Mouse (Mus musculus) hindbrain, embryonic 11.5 days (tissue): ENCODE measurements at regions not wholly inside any gene's neighbourhood (a gene's known extent, or its start where the extent isn't known, plus 50 kb on each side); places are given as distances from the start of the nearest gene placed in this dataset.
"Not testable (repeated sequence)": the region's sequence is repeated elsewhere in the genome, so short reads cannot be mapped to it uniquely, and the experiment has no call there.

Source experiments
- ATAC-seq: fragments of 200-750 bp; cut with Nextera tagmentation; 2 replicates; pipeline ENCODE4 v1.8.0; 2017; ENCODE audit warnings: mild to moderate bottlenecking, moderate TSS enrichment, moderate library complexity; ENCODE audit not compliant: low FRiP score
- DNase-seq: peaks from one replicate; pipeline ENCODE4 v3.0.0-alpha.2; 2015; ENCODE audit warnings: low spot score
- H3K27ac ChIP-seq: fragments of 300-500 bp; sonication (generic); 2 replicates; pipeline ENCODE4 v1.5.1; 2014; ENCODE audit warnings: mild to moderate bottlenecking, low read depth, low read length
- H3K27me3 ChIP-seq: fragments of 300-500 bp; sonication (generic); 2 replicates; pipeline ENCODE4 v1.6.1; 2014; ENCODE audit warnings: mild to moderate bottlenecking, low read length, moderate library complexity, mixed read lengths; ENCODE audit not compliant: control insufficient read depth, insufficient read depth
- H3K36me3 ChIP-seq: fragments of 300-500 bp; sonication (generic); 2 replicates; pipeline ENCODE4 v1.6.1; 2014; ENCODE audit warnings: mild to moderate bottlenecking, low read length, moderate library complexity, mixed read lengths; ENCODE audit not compliant: control insufficient read depth, insufficient read depth
- H3K4me1 ChIP-seq: fragments of 300-500 bp; sonication (generic); replicated peaks from 2 replicates; pipeline ENCODE4 v1.6.1; 2014; ENCODE audit warnings: low read length, mixed read lengths; ENCODE audit not compliant: control insufficient read depth, insufficient read depth
- H3K4me2 ChIP-seq: fragments of 300-500 bp; sonication (generic); replicated peaks from 2 replicates; pipeline ENCODE4 v1.6.1; 2014; ENCODE audit warnings: mild to moderate bottlenecking, low read depth, low read length
- H3K4me3 ChIP-seq: fragments of 300-500 bp; sonication (generic); 2 replicates; pipeline ENCODE4 v1.5.1; 2014; ENCODE audit warnings: low read depth, low read length
- H3K9ac ChIP-seq: fragments of 300-500 bp; sonication (generic); 2 replicates; pipeline ENCODE4 v1.6.1; 2014; ENCODE audit warnings: low read depth, low read length
- H3K9me3 ChIP-seq: fragments of 300-500 bp; sonication (generic); 2 replicates; pipeline ENCODE4 v1.6.1; 2016; ENCODE audit warnings: low read length; ENCODE audit not compliant: control insufficient read depth
- WGBS: fragments of 180-500 bp; shearing (Covaris S2); extraction: QIAGEN DNeasy Blood & Tissue Kit; methylation state at CpG from one replicate; pipeline ENCODE4 v1.1.7; 2014; 5-methylcytosine and 5-hydroxymethylcytosine counted together

DNA sequence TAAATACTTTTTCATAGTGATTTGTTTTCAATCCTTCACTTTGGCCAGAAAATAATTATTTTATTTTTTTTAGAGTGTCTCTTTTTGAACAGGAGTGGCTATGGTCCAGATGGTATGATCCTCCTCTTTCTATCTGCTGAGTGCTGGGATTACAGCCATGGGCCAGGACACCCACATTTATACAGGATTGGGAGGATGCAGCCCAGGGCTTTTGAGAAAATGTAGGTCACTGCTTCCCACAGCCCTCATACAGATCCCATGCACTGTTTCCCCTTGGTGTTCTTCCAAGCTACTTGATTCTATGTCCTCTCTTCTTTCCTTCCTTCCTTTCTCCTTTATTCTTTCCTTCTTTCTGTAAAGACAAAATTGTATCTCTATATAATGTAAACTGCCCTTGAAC, 70.5 kb upstream of the Alkbh8 start:
- DNase-seq (no peak), ATAC-seq (no peak)
- peaks cover 8% of the 10 kb centered on the region for H3K9me3 ChIP-seq
- H3K36me3 ChIP-seq, result no peaks in the 10 kb centered on the region
- no peak overlapping the region for H3K27ac ChIP-seq
- H3K9ac ChIP-seq, result no peak overlapping the region
- H3K4me2 ChIP-seq, result no peak overlapping the region
- no peaks in the 10 kb centered on the region for H3K4me1 ChIP-seq
- H3K4me3 ChIP-seq, result no peak overlapping the region
- no peaks in the 10 kb centered on the region for H3K27me3 ChIP-seq

DNA sequence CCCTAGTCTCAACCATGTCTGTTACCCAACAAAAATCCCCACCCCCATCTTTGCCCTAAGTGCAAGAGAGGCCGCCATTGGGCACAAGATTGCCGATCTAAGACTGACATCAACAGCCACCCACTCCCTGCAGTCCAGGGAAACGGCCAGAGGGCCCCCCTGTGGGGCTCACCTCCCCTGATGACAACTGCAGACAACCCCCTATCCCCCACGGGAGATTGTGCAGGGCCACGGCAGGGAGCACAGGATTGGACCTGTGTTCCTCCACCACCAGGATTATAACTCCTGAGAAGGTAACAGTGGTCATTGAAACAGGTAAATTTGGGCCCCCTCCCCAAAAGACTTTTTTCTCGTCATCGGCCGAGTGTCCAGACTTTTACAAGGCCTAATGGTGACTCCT, 54.4 kb upstream of the Alkbh8 start:
- not testable (repeated sequence) for H3K27me3 ChIP-seq, H3K27ac ChIP-seq, H3K9me3 ChIP-seq, ATAC-seq, H3K36me3 ChIP-seq, H3K4me3 ChIP-seq, H3K4me1 ChIP-seq, DNase-seq, H3K9ac ChIP-seq, H3K4me2 ChIP-seq
- 82% methylated on average over 8 of the region's 8 CpGs for WGBS

DNA sequence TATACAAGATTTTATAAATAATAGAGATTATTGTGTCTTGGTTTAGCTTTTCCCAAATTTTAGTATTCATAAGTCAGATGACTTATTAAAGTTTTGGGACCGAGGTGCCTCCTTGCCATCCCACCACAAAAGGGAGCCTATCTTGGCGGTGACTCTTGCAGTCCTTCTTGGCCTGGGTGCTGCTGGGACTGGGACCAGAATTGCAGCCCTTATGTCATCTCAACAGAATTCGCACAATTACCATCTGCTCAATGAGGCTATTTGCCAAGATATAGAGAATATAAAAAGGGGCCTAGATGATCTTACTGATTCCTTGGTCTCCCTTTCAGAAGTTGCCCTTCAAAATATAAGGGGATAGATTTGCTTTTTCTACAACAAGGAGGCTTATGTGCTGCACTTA, 53.0 kb upstream of the Alkbh8 start:
- H3K4me1 ChIP-seq, H3K27me3 ChIP-seq, H3K4me2 ChIP-seq, H3K36me3 ChIP-seq, H3K9me3 ChIP-seq, DNase-seq, H3K4me3 ChIP-seq, H3K9ac ChIP-seq, H3K27ac ChIP-seq, ATAC-seq: not testable (repeated sequence)
- WGBS, result 89% methylated on average over 3 of the region's 3 CpGs

DNA sequence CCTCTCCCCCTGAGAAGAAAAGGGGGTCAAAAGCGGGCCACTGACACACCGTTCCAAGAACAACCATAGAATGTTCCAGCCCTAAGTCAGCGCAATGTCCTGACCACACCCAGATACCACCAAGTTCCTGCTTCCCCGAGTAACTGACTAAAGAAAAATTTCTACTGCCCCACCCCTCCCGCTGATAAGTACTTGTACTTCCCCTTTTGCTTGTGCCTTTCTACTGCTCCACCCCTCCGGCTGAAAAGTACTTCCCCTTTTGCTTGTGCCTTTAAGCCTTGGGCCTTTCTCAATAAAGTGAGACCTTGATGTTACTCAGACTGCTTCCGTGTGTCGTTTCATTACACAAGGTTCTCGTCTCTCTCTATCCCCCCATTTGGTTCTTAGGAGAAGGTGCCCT, 51.6 kb upstream of the Alkbh8 start:
- not testable (repeated sequence) for H3K27me3 ChIP-seq, H3K4me1 ChIP-seq, H3K4me3 ChIP-seq, H3K27ac ChIP-seq, ATAC-seq, H3K9me3 ChIP-seq, H3K9ac ChIP-seq, DNase-seq, H3K4me2 ChIP-seq, H3K36me3 ChIP-seq
- 91% methylated on average over 9 of the region's 9 CpGs for WGBS
